Mouse (Mus musculus) olfactory bulb, adult 2 months (tissue): Measurements from ENCODE around the gene Tnip1.

Source experiments
- CTCF ChIP-seq: fragments of 200-500 bp; IDR thresholded peaks from 2 replicates; pipeline ENCODE4 v1.5.1; 2012; ENCODE audit warnings: low read depth, mild to moderate bottlenecking, low read length, moderate library complexity; ENCODE audit not compliant: insufficient read depth
- POLR2A ChIP-seq: fragments of 200-500 bp; IDR thresholded peaks from 2 replicates; pipeline ENCODE4 v1.6.1; 2012; ENCODE audit warnings: mild to moderate bottlenecking, low read depth, low read length, moderate library complexity; ENCODE audit not compliant: insufficient read depth

- TF ChIP-seq CTCF (no peak), POLR2A (no peak)
Observed at GRCm38 (mm10) chr11:54989920-54990319, 27.2 kb upstream of the Tnip1 start.
